Mouse (Mus musculus): ENCODE data around the gene Sowahb.

Sowahb gene

GRCm38 (mm10) chr5:93044584-93045370 lies at the start of gene Sowahb:
Gene Sowahb (minus strand): TSS chr5:93045022.
- DNase-seq: peak; percentile 86

DNA sequence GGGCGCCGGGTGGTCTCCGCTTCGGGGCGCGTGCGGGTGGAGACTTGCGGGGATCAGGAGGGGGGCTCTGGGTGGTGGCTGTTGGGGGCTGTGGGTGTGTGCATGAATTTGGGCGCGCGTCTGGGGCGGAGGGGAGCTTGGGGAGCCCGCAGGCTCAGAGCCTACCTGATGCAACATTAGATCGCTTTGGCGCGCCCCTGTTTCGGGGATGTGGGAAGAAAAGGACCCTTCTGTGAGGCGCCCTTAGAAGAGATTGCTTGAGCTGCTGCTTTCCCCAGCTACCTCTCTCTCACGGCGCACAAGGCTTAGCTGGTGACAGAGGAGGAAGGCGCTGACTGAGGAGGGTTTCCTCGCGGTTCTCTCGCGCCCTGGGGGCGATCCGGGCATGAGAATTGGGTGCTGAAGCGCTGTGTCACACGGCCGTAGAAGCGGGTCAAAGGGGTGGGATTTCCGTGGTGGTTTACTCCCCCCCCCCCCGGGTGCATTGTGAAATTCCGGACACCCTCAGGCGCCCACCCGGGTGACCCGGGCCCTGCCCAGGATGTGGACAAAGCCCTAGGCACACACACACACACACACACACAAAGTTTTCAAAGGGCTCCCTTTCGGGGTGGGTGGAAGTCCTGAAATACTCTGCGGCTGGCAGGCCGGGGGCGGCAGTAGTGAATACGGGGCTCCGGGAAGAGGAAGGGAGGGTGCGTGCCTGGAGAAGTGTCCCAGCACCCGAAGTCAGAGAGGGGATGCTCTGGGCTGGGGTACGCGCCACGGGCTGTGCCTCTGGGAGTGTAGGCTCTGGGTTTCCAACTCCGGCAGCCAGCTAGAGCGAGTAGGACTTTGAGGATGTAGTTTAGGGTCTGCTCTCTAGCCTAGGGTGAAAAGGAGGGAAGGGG lies 49.1 kb upstream of the Sowahb start:
- DNase-seq: peak; percentile 66

DNA sequence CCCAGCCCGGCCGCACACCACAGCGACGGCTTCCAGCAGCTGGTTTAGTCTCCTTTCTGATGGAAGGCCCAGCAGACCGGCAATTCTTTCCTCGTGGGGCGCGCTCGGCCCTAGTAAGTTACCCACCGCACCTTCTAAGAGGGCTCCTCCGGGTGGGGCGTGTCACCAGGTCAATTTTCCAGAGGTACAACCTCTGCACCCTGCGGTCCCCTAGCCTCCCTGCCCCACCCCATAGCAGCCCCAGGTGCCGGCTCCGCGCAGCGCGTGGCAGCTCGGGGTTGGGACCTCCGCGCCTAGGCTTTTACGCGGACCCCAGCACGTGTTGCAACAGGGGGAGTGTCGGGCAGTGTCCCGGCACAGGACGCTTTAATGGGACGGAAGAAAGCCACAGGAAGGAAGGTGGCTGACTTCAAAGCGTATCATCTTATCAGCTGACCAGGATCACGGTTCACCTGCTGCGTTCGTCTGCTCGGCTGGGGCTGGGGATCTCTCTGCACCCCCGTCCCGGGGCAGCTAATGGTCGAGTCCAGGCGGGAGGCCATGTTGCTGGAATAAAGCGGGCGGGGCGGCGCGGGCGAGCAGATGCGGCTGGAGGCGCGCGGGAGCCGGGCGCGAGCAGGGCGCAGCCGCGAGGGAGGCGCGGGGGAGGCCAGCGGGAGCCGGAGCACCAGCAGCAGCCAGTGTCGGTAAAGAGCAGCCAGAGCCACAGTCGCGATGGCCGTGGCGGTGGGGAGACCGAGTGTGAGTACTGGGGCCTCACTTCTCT lies 48.2 kb upstream of the Sowahb start, which contains the start of gene Sept11:
Gene Sept11, plus strand, starts transcription at position 581 of the 766 bp plus-strand sequence.
- DNase-seq: peak; percentile 96

DNA sequence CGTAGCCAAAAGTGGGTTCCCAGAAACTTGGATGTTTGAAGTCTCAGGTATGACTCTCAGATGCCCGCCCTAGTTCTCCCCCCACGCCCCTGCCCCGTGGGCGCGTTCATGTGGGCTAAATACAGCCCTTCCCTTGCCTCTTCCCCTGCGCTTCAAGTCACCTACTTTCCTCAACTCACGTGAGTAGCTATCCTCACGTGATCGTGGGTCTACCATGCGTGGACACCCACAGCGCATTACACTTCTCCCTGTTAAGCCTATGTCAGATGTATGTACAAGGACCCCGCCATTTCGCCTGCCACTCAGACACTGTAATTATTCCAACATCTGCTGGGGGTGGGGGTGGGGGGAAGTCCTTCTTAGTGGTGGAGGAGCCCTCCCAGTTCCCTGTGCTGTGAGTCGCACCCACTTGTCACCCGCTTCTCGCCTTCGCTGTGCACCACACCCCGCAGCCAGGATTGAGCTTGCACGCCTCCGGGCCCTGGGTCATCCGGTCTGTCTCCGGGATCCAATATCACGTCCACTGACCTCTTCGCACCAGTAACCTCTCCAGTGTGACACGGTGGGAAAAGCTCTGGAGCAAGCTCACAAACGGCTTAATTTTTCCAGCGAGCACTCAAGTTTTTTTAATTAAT lies 47.4 kb upstream of the Sowahb start:
- peak; percentile 67 for DNase-seq

- no peak for DNase-seq
Measured at GRCm38 (mm10) chr5:93091266-93091665, 46.4 kb upstream of the Sowahb start.

GRCm38 (mm10) chr5:93085900-93086299 lies 41.1 kb upstream of the Sowahb start:
- DNase-seq: no peak

DNA sequence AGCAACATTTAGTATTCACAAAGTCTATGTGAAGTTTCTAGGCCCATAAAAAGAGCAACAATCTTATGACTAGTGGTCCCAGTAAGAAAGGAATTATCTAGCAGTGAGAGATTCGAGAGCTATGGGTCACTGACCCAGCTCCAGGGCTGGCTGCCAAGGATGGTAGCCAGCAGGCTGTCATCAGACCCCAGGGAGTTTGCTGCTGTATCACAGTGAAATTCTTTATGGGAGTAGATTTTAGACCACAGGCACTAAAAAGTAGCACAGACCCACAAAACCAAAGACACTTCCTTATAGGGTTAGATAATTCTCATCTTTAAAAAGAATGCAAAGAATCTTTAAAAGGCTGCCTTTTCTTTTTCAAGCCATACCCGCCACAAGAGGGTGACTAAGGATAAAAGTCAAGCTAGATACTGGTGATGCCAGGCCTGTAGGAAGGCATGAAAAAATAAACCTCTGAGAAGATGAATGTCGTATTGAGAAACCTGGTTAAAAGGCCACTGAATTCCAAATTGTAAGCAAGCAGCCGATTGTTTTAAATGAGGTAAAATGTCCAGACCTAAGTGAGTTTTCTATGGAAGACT lies 40.3 kb upstream of the Sowahb start:
- peak; percentile 86 for DNase-seq

- no peak for DNase-seq
Measured at GRCm38 (mm10) chr5:93079596-93079995, 34.8 kb upstream of the Sowahb start.

- no peak for DNase-seq
Measured at GRCm38 (mm10) chr5:93077661-93078323, 33.0 kb upstream of the Sowahb start.

GRCm38 (mm10) chr5:93060865-93061264 lies 16.0 kb upstream of the Sowahb start:
- DNase-seq: no peak

GRCm38 (mm10) chr5:93053606-93054397 lies 9.0 kb upstream of the Sowahb start:
- DNase-seq: no peak

- DNase-seq: no peak
Measured at GRCm38 (mm10) chr5:93051951-93052350, 7.1 kb upstream of the Sowahb start.

- DNase-seq: no peak
Measured at GRCm38 (mm10) chr5:93051041-93051440, 6.2 kb upstream of the Sowahb start.

GRCm38 (mm10) chr5:93049971-93050370 lies 5.1 kb upstream of the Sowahb start:
- no peak for DNase-seq

DNA sequence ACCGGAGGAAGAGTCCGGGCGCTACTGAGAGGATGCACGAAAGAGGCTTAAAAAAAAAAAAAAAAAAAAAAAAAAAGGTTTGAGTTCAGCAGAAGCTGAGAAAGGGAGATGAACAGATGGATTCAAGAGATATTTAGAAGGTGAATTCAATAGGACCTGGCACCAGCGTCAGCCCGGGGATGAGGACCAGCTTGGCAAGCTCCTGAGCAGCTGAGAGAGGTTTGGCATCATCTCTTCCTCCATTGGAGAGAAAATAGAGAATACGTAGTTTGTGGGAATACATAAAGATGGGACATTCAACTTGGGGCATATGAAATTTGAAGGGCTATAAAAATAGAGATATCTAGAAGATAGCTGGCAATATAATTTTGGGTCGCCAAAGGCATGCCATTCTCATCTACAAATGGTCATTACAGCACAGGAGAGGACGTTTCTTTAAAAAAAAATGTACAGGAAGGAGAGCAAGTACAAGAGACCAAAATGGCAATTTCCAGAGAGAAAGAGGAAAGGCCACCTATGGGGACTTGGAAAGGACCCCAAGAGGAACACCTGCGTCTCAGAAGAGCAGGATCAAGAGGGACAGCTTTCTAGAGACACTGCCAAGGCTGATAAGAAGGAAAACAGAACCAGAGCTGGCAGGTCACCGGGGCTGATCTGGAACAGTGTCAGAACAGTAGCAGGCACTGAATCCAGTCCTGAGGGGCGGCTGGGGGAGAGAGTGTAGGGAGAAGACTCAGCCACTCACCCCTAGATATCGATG lies 3.8 kb upstream of the Sowahb start:
- no peak for DNase-seq

GRCm38 (mm10) chr5:93046306-93046845 lies 1.6 kb upstream of the Sowahb start:
- no peak for DNase-seq

DNA sequence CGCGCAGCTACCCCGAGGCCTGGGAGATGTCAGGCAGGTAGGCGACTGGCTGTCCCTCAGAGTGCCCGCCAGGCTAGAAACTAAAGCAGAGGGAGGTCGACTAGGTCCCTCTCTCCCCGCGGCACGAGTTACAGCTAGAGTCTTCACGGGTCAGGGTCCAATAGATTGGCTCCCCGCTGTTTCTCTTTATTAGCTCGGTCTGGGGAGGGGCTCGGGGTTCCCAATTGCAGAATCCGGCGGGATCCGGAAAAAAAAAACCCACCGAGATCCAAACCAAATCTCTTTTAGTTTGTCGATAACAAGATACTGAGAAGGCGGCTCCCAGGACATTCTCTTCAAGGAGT lies 521 bp upstream of the Sowahb start:
- DNase-seq: no peak

DNA sequence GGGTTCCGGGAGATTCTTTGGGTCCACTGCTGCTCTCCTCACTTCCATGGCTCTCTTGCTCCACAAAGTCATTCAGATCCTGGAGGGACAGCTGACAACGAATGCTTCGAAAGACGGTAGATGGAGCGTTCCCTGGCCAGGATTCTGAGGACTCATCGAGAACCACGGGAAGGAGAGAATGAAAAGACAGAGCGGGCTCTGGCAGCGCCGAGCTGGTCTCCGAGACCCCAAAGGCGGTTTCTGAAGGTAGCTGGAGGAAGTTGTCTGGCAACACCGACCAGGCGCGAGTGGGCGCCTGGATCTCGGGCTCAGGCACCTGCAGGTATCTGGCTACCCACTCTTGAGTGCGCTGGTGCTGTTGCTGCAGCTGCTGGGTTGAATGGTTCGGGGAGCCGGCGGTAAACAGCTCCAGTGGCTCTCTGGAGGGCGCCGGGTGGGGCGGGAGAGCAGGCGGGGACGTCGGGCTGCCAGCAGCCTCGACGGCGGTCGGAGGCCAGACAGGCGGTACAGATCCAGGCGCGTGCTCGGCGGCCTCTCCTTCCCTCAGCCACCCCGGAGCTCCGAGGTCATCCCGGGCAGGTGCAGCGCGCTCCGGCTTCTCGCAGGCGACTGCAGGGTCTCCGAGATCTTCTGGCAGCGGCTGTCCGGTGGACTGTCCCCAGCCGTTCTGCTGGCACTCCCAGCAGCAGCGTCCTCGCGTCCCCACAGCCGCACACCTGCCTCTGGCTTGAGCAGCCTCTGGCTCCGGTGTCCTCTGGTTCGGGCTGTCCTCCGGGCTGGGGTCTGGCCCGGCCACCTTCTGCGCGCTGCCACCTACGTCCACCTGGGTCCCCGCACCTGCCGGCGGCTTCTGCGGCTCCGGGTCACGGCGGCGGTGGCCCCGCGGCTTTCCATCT lies 886 bp downstream of the Sowahb start:
- DNase-seq: peak; percentile 56

Measured in kidney, postnatal 10 days (tissue).